Mouse (Mus musculus) liver, postnatal 0 days (tissue): ENCODE measurements around the gene Mier2. TPM values are rescaled to one million over a fixed set of nuclear protein-coding genes. Genes with fewer than 3 reads are reported as not detected.

Experiments used
- ATAC-seq: fragments of 200-750 bp; cut with Nextera tagmentation; 2 replicates; pipeline ENCODE4 v1.8.0; 2017; ENCODE audit warnings: mild to moderate bottlenecking, moderate library complexity
- DNase-seq: peaks from one replicate; pipeline ENCODE4 v3.0.0-alpha.2; 2016
- H3K27ac ChIP-seq: fragments of 300-500 bp; sonication (generic); 2 replicates; pipeline ENCODE4 v1.5.1; 2014; ENCODE audit warnings: antibody characterized with exemption, moderate library complexity, mild to moderate bottlenecking, low read depth
- H3K27me3 ChIP-seq: fragments of 300-500 bp; sonication (generic); 2 replicates; pipeline ENCODE4 v1.6.1; 2014; ENCODE audit warnings: low read length, control low read depth, mixed read lengths; ENCODE audit not compliant: insufficient read depth
- H3K36me3 ChIP-seq: fragments of 300-500 bp; sonication (generic); replicated peaks from 2 replicates; pipeline ENCODE4 v1.6.1; 2014; ENCODE audit warnings: mild to moderate bottlenecking, control low read depth, low read length, moderate library complexity, mixed read lengths; ENCODE audit not compliant: insufficient read depth
- H3K4me1 ChIP-seq: fragments of 300-500 bp; sonication (generic); 2 replicates; pipeline ENCODE4 v1.6.1; 2014; ENCODE audit warnings: antibody characterized with exemption, mild to moderate bottlenecking, control low read depth; ENCODE audit not compliant: insufficient read depth
- H3K4me2 ChIP-seq: fragments of 300-500 bp; sonication (generic); 2 replicates; pipeline ENCODE4 v1.6.1; 2014; ENCODE audit warnings: low read depth, mild to moderate bottlenecking, low read length, moderate library complexity, mixed read lengths
- H3K4me3 ChIP-seq: fragments of 300-500 bp; sonication (generic); 2 replicates; pipeline ENCODE4 v1.5.1; 2014; ENCODE audit warnings: low read depth, low read length
- H3K9ac ChIP-seq: fragments of 300-500 bp; sonication (generic); replicated peaks from 2 replicates; pipeline ENCODE4 v1.6.1; 2014; ENCODE audit warnings: mild to moderate bottlenecking, moderate library complexity
- H3K9me3 ChIP-seq: fragments of 300-500 bp; sonication (generic); 2 replicates; pipeline ENCODE4 v1.6.1; 2016; ENCODE audit warnings: mild to moderate bottlenecking, control low read depth, low read length, mixed read lengths
- CTCF ChIP-seq: sonication (generic); IDR thresholded peaks from 2 replicates; pipeline ENCODE4 v1.5.1; 2016; ENCODE audit warnings: antibody characterized with exemption, low read depth
- EP300 ChIP-seq: IDR thresholded peaks from 2 replicates; pipeline ENCODE4 v1.6.1; 2016; ENCODE audit warnings: antibody characterized with exemption, low read depth, mild to moderate bottlenecking
- WGBS: fragments of 180-500 bp; shearing (Covaris S2); extraction: QIAGEN DNeasy Blood & Tissue Kit; methylation state at CpG from one replicate; pipeline ENCODE4 v1.1.7; 2014; ENCODE audit not compliant: insufficient replicate concordance; 5-methylcytosine and 5-hydroxymethylcytosine counted together
- polyA plus RNA-seq: library from polyadenylated mRNA; unstranded; fragments of >200 nt; fragmentation: Nextera tagmentation; extraction: Ambion mirVana; gene quantifications from 2 replicates; pipeline ENCODE4 v1.2.1, GENCODE M21; 2015

The Mier2 gene
- polyA plus RNA-seq, 1 experiment from 2014 or later = 8.6 TPM

GRCm38 (mm10) chr10:79553176-79553575 is 1.8 kb downstream of the Mier2 start:
- H3K9me3 ChIP-seq = no peaks in the 10 kb centered on the region
- H3K4me3 ChIP-seq = no peak overlapping the region
- H3K36me3 ChIP-seq = peaks cover 17% of the 10 kb centered on the region
- no peak overlapping the region for H3K27ac ChIP-seq
- no peak overlapping the region for H3K9ac ChIP-seq
- WGBS = 78% methylated on average over 6 of the region's 6 CpGs
- no peaks in the 10 kb centered on the region for H3K27me3 ChIP-seq
- ATAC-seq (no peak), DNase-seq (peak; percentile 8)
- H3K4me1 ChIP-seq = peaks cover 18% of the 10 kb centered on the region
- TF ChIP-seq CTCF (no peak), EP300 (no peak)
- H3K4me2 ChIP-seq = no peak overlapping the region

GRCm38 (mm10) chr10:79552531-79552930 is 2.5 kb downstream of the Mier2 start:
- Histone ChIP-seq H3K9ac (no peak overlapping the region), H3K27me3 (no peaks in the 10 kb centered on the region), H3K27ac (no peak overlapping the region), H3K4me2 (no peak overlapping the region), H3K4me3 (no peak overlapping the region), H3K36me3 (peaks cover 17% of the 10 kb centered on the region), H3K9me3 (no peaks in the 10 kb centered on the region), H3K4me1 (peaks cover 18% of the 10 kb centered on the region)
- DNase-seq (peak; percentile 12), ATAC-seq (no peak)
- 81% methylated on average over 8 of the region's 8 CpGs for WGBS
- TF ChIP-seq EP300 (no peak), CTCF (no peak)

- Histone ChIP-seq H3K4me1 (peaks cover 18% of the 10 kb centered on the region), H3K9me3 (no peaks in the 10 kb centered on the region), H3K4me3 (no peak overlapping the region), H3K4me2 (no peak overlapping the region), H3K9ac (no peak overlapping the region), H3K27me3 (no peaks in the 10 kb centered on the region), H3K36me3 (peaks cover 17% of the 10 kb centered on the region), H3K27ac (no peak overlapping the region)
- DNase-seq = peak; percentile 10
- TF ChIP-seq EP300 (no peak), CTCF (no peak)
- 70% methylated on average over 9 of the region's 9 CpGs for WGBS
- ATAC-seq = no peak
Observed at GRCm38 (mm10) chr10:79550366-79550765, 4.6 kb downstream of the Mier2 start.

GRCm38 (mm10) chr10:79548971-79549723 is 5.9 kb downstream of the Mier2 start:
- TF ChIP-seq CTCF = no peak
- TF ChIP-seq EP300 = no peak
- ATAC-seq (no peak), DNase-seq (peak; percentile 12)
- Histone ChIP-seq H3K4me2 (no peak overlapping the region), H3K4me3 (no peak overlapping the region), H3K4me1 (peaks cover 12% of the 10 kb centered on the region), H3K9ac (no peak overlapping the region), H3K27me3 (no peaks in the 10 kb centered on the region), H3K36me3 (peaks cover 21% of the 10 kb centered on the region), H3K27ac (no peak overlapping the region), H3K9me3 (no peaks in the 10 kb centered on the region)
- 86% methylated on average over 18 of the region's 18 CpGs for WGBS

GRCm38 (mm10) chr10:79548546-79548945 is 6.5 kb downstream of the Mier2 start:
- Histone ChIP-seq H3K9ac (no peak overlapping the region), H3K4me1 (peaks cover 8% of the 10 kb centered on the region; the same call in 1 of the 2 replicates), H3K36me3 (peaks cover 25% of the 10 kb centered on the region), H3K9me3 (no peaks in the 10 kb centered on the region), H3K27ac (no peak overlapping the region), H3K4me2 (no peak overlapping the region), H3K27me3 (no peaks in the 10 kb centered on the region), H3K4me3 (no peak overlapping the region)
- TF ChIP-seq EP300 (no peak), CTCF (no peak)
- DNase-seq (peak; percentile 7), ATAC-seq (no peak)
- WGBS = 85% methylated on average over 5 of the region's 5 CpGs

GRCm38 (mm10) chr10:79547148-79547675 is 7.8 kb downstream of the Mier2 start:
- no peak overlapping the region for H3K9ac ChIP-seq
- H3K27ac ChIP-seq = no peak overlapping the region
- WGBS = 76% methylated on average over 5 of the region's 5 CpGs
- H3K27me3 ChIP-seq = no peaks in the 10 kb centered on the region
- H3K36me3 ChIP-seq = peaks cover 30% of the 10 kb centered on the region
- no peak overlapping the region for H3K4me3 ChIP-seq
- TF ChIP-seq EP300 (no peak), CTCF (no peak)
- no peaks in the 10 kb centered on the region for H3K9me3 ChIP-seq
- DNase-seq (no peak), ATAC-seq (peak; percentile 40; the same call in 1 of the 2 replicates)
- no peaks in the 10 kb centered on the region; the same call in 1 of the 2 replicates for H3K4me1 ChIP-seq
- no peak overlapping the region for H3K4me2 ChIP-seq
